Mouse (Mus musculus): ENCODE measurements around the gene Fbln1. TPM values are rescaled to one million over a fixed set of nuclear protein-coding genes. Genes with fewer than 3 reads are reported as not detected.
A peak's percentile ranks its signal among the peaks of the same experiment; 100 is the strongest.

Gene Fbln1
- polyA plus RNA-seq, 1 experiment from 2014 or later: 310 TPM

DNA sequence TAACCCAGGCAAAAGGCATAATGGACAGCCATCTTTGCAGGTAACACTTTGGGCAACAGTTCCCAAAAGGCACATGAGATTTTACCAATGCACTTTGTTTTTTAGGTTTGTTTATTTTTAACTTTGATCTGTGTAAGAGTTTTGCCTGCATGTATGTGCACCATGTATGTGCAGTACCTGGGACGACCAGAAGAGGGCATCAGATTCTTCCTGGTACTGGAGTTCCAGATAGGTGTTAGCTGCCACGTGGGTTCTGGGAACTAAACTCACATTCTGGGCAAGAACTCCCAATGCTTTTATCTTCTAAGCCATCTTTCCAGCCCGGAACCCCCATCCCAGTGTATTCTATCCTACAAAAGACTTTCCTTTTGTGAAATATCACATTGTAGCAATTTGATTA is 3.6 kb downstream of the Fbln1 start:
- Histone ChIP-seq H3K4me2 (replicated peaks; ENCODE audit: low read depth, low read length) (no peak overlapping the region), H3K36me3 (ENCODE audit: control insufficient read depth, insufficient read depth, low read length) (peaks cover 5% of the 10 kb centered on the region; the same call in 1 of the 2 replicates), H3K4me3 (ENCODE audit: low read depth, low read length) (no peak overlapping the region), H3K9me3 (ENCODE audit: control insufficient read depth, low read depth, low read length) (no peaks in the 10 kb centered on the region), H3K4me1 (ENCODE audit: control insufficient read depth, insufficient read depth, low read length) (peaks cover 21% of the 10 kb centered on the region), H3K9ac (replicated peaks; ENCODE audit: low read depth, low read length) (no peak overlapping the region), H3K27ac (ENCODE audit: low read length) (peak overlapping the region; percentile 95; the same call in 1 of the 2 replicates), H3K27me3 (ENCODE audit: control insufficient read depth, insufficient read depth, low read length) (no peaks in the 10 kb centered on the region)
- 88% methylated on average over 3 of the region's 3 CpGs for whole genome bisulfite sequencing
- ATAC-seq (ENCODE audit: insufficient number of reproducible peaks, insufficient read depth, low FRiP score, low read depth): no peak

DNA sequence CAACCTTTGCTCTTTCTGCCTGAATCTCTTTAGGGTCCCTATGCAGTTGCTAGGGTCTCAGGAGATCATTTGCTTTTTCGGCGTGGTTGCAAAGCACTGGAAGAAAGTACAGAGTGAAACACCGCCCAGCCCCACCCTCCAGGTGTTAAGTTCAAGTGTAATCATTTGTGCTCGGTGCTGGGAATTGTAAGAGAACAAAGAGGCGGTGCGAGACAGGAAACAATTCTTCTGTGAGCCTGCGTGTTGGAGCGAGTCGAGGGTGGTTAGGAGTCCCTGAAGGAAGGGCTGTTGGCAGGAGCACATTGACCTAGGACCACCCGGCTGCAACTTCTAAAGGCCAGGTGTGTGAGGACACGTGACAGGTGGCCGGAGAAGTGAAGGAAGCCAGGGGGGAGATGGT is 4.9 kb downstream of the Fbln1 start:
- peaks cover 7% of the 10 kb centered on the region; the same call in 1 of the 2 replicates for H3K9me3 ChIP-seq (ENCODE audit: control insufficient read depth, low read depth, low read length)
- no peak overlapping the region for H3K9ac ChIP-seq (replicated peaks; ENCODE audit: low read depth, low read length)
- no peak overlapping the region for H3K4me3 ChIP-seq (ENCODE audit: low read depth, low read length)
- WGBS: 69% methylated on average over 12 of the region's 12 CpGs
- peaks cover 21% of the 10 kb centered on the region for H3K4me1 ChIP-seq (ENCODE audit: control insufficient read depth, insufficient read depth, low read length)
- H3K36me3 ChIP-seq (ENCODE audit: control insufficient read depth, insufficient read depth, low read length): peaks cover 12% of the 10 kb centered on the region
- 0 out of 2 replicates have a peak overlapping the region, but pooled peaks have one; percentile 17 for H3K4me2 ChIP-seq (replicated peaks; ENCODE audit: low read depth, low read length)
- no peak for ATAC-seq (ENCODE audit: insufficient number of reproducible peaks, insufficient read depth, low FRiP score, low read depth)
- H3K27ac ChIP-seq (ENCODE audit: low read length): peak overlapping the region; percentile 39; the same call in 1 of the 2 replicates
- no peaks in the 10 kb centered on the region for H3K27me3 ChIP-seq (ENCODE audit: control insufficient read depth, insufficient read depth, low read length)

DNA sequence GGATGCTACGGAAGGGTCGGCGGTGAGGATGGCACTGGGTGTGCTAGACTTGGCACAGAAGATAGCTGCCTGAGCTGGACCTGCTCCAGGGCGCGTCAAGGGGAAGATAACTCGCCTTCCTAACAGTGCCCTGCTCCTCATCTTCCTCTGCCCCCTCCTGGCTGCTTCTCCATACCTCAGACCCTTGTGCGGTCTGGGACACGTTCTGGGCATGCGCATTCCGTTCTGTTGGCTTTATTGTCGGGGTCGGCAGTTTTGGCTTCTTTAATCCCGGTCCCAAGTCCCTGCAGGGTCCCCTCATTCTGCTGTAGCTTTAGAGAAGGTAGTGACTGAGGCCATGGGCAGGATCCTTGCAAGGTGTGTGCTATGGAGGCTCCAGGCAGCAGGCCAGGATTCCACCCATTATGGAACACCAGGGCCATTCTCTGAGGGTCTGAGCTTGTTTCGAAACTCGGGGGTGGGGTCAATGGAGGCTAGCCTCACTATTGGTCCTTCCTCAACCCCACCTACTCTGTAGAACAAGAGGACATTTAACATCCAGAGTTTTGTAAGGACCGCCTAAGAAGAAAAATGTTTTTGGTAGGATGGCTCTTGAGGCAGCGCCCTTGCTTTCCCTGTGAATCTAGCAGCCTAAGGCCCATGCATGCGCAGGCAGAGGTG is 5.5 kb downstream of the Fbln1 start:
- Histone ChIP-seq H3K4me2 (replicated peaks; ENCODE audit: low read depth, low read length) (0 out of 2 replicates have a peak overlapping the region, but pooled peaks have one; percentile 17), H3K9me3 (ENCODE audit: control insufficient read depth, low read depth, low read length) (peaks cover 12% of the 10 kb centered on the region; the same call in 1 of the 2 replicates), H3K9ac (replicated peaks; ENCODE audit: low read depth, low read length) (no peak overlapping the region), H3K27me3 (ENCODE audit: control insufficient read depth, insufficient read depth, low read length) (no peaks in the 10 kb centered on the region), H3K27ac (ENCODE audit: low read length) (peak overlapping the region; percentile 39; the same call in 1 of the 2 replicates), H3K36me3 (ENCODE audit: control insufficient read depth, insufficient read depth, low read length) (peaks cover 18% of the 10 kb centered on the region), H3K4me1 (ENCODE audit: control insufficient read depth, insufficient read depth, low read length) (peaks cover 21% of the 10 kb centered on the region), H3K4me3 (ENCODE audit: low read depth, low read length) (no peak overlapping the region)
- 91% methylated on average over 18 of the region's 18 CpGs for WGBS
- no peak for ATAC-seq (ENCODE audit: insufficient number of reproducible peaks, insufficient read depth, low FRiP score, low read depth)

DNA sequence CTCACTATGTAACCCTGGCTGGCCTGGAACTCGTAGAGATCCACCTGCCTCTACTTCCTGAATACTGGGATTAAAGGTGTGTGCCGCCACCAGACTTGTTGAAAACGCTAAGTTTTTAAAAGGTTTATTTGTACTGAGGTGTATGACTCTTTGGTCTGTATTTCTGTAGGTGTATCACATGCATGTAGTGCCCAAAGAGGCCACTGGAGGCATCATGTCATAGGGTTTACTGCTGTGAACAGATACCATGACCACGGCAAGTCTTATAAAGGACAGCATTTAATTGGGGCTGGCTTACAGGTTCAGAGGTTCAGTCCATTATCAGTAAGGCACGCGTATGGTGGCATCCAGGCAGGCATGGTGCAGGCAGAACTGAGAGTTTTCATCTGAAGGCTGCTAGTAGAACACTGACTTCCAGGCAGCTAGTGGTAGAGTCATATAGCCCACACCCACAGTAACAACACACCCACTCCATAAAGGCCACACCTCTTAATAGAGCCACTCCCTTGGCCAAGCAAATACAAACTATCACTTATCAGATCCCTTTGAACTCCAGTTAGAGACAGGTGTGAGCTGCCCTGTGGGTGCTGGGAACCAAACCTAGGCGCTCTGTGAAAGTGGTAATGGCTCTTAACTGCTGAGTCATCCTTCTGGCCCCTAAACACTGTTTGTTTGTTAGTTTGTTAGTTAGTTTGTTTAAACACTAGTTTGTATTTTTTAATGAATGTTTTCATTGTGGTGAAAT is 10.5 kb downstream of the Fbln1 start:
- H3K4me3 ChIP-seq (ENCODE audit: low read depth, low read length): no peak overlapping the region
- no peak for ATAC-seq (ENCODE audit: insufficient number of reproducible peaks, insufficient read depth, low FRiP score, low read depth)
- peaks cover 18% of the 10 kb centered on the region for H3K36me3 ChIP-seq (ENCODE audit: control insufficient read depth, insufficient read depth, low read length)
- no peaks in the 10 kb centered on the region for H3K27me3 ChIP-seq (ENCODE audit: control insufficient read depth, insufficient read depth, low read length)
- H3K9me3 ChIP-seq (ENCODE audit: control insufficient read depth, low read depth, low read length): peaks cover 12% of the 10 kb centered on the region; the same call in 1 of the 2 replicates
- WGBS: 96% methylated on average over 7 of the region's 7 CpGs
- no peak overlapping the region for H3K4me2 ChIP-seq (replicated peaks; ENCODE audit: low read depth, low read length)
- H3K4me1 ChIP-seq (ENCODE audit: control insufficient read depth, insufficient read depth, low read length): no peaks in the 10 kb centered on the region; the same call in 1 of the 2 replicates
- H3K9ac ChIP-seq (replicated peaks; ENCODE audit: low read depth, low read length): no peak overlapping the region
- no peak overlapping the region for H3K27ac ChIP-seq (ENCODE audit: low read length)

DNA sequence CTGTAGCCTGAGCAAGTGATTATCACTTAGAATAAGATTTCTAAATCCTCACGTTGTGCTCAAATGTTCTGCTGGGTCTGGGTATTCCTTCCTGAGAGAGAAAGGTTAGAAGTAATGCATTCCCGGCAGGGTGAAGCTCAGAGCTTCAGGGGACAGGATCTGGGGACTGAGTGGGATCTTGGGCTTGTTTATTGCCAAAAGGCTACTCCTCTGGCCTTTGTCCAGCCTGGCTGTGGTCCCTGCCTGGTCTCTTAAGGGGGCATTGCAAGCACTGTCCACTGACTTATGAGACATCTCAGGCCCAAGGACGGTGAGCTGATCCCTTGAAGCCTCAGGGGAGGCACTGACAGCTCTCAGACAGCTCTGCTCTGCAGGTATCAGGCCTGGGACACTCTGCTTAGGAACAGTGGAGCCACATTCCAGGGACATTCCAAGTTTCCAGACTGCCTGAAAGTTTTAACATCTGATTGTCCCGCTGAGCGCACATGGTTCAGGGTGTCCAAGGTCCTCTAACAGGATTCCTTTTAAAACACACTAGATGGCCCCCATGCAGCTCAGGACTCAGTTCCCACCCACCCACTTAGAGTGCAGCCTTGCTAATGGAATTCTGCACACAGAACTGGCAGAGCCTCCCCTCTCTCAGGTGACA is 13.0 kb downstream of the Fbln1 start:
- 82% methylated on average over 5 of the region's 5 CpGs for WGBS
- H3K27me3 ChIP-seq (ENCODE audit: control insufficient read depth, insufficient read depth, low read length): no peaks in the 10 kb centered on the region
- H3K4me1 ChIP-seq (ENCODE audit: control insufficient read depth, insufficient read depth, low read length): peaks cover 4% of the 10 kb centered on the region; the same call in 1 of the 2 replicates
- H3K9me3 ChIP-seq (ENCODE audit: control insufficient read depth, low read depth, low read length): peaks cover 12% of the 10 kb centered on the region; the same call in 1 of the 2 replicates
- H3K9ac ChIP-seq (replicated peaks; ENCODE audit: low read depth, low read length): no peak overlapping the region
- H3K27ac ChIP-seq (ENCODE audit: low read length): no peak overlapping the region
- H3K36me3 ChIP-seq (ENCODE audit: control insufficient read depth, insufficient read depth, low read length): peaks cover 28% of the 10 kb centered on the region
- H3K4me3 ChIP-seq (ENCODE audit: low read depth, low read length): no peak overlapping the region
- H3K4me2 ChIP-seq (replicated peaks; ENCODE audit: low read depth, low read length): no peak overlapping the region
- no peak for ATAC-seq (ENCODE audit: insufficient number of reproducible peaks, insufficient read depth, low FRiP score, low read depth)

DNA sequence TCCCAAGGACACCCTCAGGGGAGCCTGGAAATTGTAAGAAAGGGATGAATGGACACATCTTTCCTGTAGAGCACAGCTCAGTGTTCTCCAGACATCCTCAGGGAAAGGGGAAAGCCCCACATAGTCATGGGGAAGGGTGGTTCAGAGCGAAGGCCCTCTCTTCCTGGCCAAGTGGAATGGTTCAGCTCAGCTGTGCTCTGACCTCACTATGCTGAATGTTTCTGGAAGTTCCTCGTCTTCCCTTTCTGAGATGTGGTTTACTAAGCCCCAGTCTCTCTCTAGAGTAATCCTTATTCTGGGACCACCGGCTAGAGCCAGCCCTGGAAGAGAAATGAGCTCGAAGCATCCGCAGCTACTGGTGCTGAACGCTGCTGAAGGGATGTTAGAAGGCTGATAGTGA is 14.6 kb downstream of the Fbln1 start:
- H3K9ac ChIP-seq (replicated peaks; ENCODE audit: low read depth, low read length): no peak overlapping the region
- no peak overlapping the region for H3K4me3 ChIP-seq (ENCODE audit: low read depth, low read length)
- no peaks in the 10 kb centered on the region for H3K27me3 ChIP-seq (ENCODE audit: control insufficient read depth, insufficient read depth, low read length)
- no peak for ATAC-seq (ENCODE audit: insufficient number of reproducible peaks, insufficient read depth, low FRiP score, low read depth)
- H3K4me1 ChIP-seq (ENCODE audit: control insufficient read depth, insufficient read depth, low read length): peaks cover 4% of the 10 kb centered on the region; the same call in 1 of the 2 replicates
- peaks cover 8% of the 10 kb centered on the region; the same call in 1 of the 2 replicates for H3K9me3 ChIP-seq (ENCODE audit: control insufficient read depth, low read depth, low read length)
- H3K4me2 ChIP-seq (replicated peaks; ENCODE audit: low read depth, low read length): no peak overlapping the region
- H3K27ac ChIP-seq (ENCODE audit: low read length): no peak overlapping the region
- peaks cover 36% of the 10 kb centered on the region for H3K36me3 ChIP-seq (ENCODE audit: control insufficient read depth, insufficient read depth, low read length)
- 77% methylated on average over 6 of the region's 6 CpGs for WGBS

DNA sequence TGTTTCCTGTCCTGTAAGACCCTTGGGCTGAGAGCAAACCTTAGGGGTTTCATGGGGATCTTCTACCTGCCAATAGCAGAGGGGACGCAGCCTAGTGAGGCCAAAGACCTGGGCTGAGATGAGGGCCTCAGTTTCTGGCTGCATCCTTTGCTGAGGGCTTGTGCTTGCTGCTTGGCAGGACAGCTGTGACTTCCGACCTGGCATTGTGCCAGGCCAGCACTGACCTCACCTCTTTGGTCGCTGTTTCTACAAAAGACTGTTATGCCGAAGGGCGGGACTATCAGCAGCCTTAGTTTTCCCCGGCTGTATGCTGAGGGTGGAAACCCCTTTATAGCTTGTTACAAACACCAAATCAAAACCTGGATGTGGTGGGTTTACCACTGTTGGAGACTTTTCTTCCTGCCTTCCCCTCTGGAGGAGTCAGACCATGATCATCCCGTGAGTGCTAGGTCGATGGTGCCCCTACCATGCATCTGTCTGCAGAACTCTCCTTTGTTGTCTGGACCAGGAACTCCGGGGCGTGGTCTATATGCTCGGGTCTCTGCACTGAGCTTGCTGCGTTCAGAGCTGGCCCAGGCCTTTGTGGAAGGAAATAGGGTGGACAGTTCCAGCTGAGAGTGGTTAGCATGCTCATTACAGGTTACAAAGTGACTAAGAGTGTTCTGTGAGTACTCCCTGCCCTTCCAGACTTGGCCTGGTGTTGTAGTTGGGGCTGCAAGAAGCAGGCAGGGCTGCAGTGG is 15.5 kb downstream of the Fbln1 start:
- Histone ChIP-seq H3K4me2 (replicated peaks; ENCODE audit: low read depth, low read length) (no peak overlapping the region), H3K9ac (replicated peaks; ENCODE audit: low read depth, low read length) (no peak overlapping the region), H3K4me3 (ENCODE audit: low read depth, low read length) (no peak overlapping the region), H3K4me1 (ENCODE audit: control insufficient read depth, insufficient read depth, low read length) (peaks cover 4% of the 10 kb centered on the region; the same call in 1 of the 2 replicates), H3K36me3 (ENCODE audit: control insufficient read depth, insufficient read depth, low read length) (peaks cover 31% of the 10 kb centered on the region), H3K27ac (ENCODE audit: low read length) (no peak overlapping the region; the same call in 1 of the 2 replicates), H3K27me3 (ENCODE audit: control insufficient read depth, insufficient read depth, low read length) (no peaks in the 10 kb centered on the region), H3K9me3 (ENCODE audit: control insufficient read depth, low read depth, low read length) (no peaks in the 10 kb centered on the region)
- WGBS: 56% methylated on average over 12 of the region's 12 CpGs
- ATAC-seq (ENCODE audit: insufficient number of reproducible peaks, insufficient read depth, low FRiP score, low read depth): peak; percentile 53; the same call in 1 of the 2 replicates

DNA sequence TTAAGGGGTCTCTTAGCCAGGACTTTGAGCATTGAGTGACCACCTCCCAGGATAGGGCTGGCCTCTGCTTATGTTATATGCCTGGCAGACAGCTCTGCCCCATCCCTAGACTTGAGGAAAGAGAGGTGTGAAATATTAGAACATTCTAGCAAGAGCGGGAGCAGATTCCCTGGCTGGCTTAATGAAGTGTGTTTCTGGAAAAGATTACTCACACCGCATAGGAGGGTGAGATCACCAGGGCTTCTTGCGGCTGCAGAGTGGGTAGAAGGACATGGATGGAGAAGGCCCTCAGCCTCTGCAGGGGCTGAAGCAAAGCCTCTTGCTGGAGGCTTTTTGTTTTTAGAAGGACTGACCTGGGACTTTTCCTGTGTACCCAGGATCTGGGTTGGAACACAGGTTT is 19.9 kb downstream of the Fbln1 start:
- Histone ChIP-seq H3K9me3 (ENCODE audit: control insufficient read depth, low read depth, low read length) (no peaks in the 10 kb centered on the region), H3K36me3 (ENCODE audit: control insufficient read depth, insufficient read depth, low read length) (peaks cover 57% of the 10 kb centered on the region), H3K27ac (ENCODE audit: low read length) (no peak overlapping the region), H3K4me1 (ENCODE audit: control insufficient read depth, insufficient read depth, low read length) (peaks cover 4% of the 10 kb centered on the region; the same call in 1 of the 2 replicates), H3K4me2 (replicated peaks; ENCODE audit: low read depth, low read length) (no peak overlapping the region), H3K9ac (replicated peaks; ENCODE audit: low read depth, low read length) (no peak overlapping the region), H3K27me3 (ENCODE audit: control insufficient read depth, insufficient read depth, low read length) (no peaks in the 10 kb centered on the region), H3K4me3 (ENCODE audit: low read depth, low read length) (no peak overlapping the region)
- no peak for ATAC-seq (ENCODE audit: insufficient number of reproducible peaks, insufficient read depth, low FRiP score, low read depth)
- 93% methylated on average over 3 of the region's 3 CpGs for WGBS
